Mouse (Mus musculus) splenic B cell, adult 2 months (primary cell): ENCODE data around the gene B3galt4.

Experiments used
- DNase-seq: peaks from one replicate; pipeline ENCODE4 v3.0.0-alpha.2; 2011; ENCODE audit warnings: low read depth, low spot score
- H3K27me3 ChIP-seq: 2 replicates; pipeline ENCODE4 v1.6.1; 2012; ENCODE audit warnings: mild to moderate bottlenecking, low read length, moderate library complexity, mixed read lengths; ENCODE audit not compliant: control insufficient read depth, poor library complexity, insufficient read depth, severe bottlenecking
- H3K36me3 ChIP-seq: 2 replicates; pipeline ENCODE4 v1.6.1; 2012; ENCODE audit warnings: mild to moderate bottlenecking, low read length, moderate library complexity, mixed read lengths; ENCODE audit not compliant: control insufficient read depth, poor library complexity, insufficient read depth, severe bottlenecking

B3galt4 gene

GRCm38 (mm10) chr17:33978631-33979031 lies 27.3 kb upstream of the B3galt4 start:
- H3K27me3 ChIP-seq, result no peaks in the 10 kb centered on the region
- peak; percentile 98 for DNase-seq
- H3K36me3 ChIP-seq, result peaks cover 5% of the 10 kb centered on the region; the same call in 1 of the 2 replicates

GRCm38 (mm10) chr17:33977861-33978557 lies 26.7 kb upstream of the B3galt4 start:
- no peak for DNase-seq
- Histone ChIP-seq H3K36me3 (peaks cover 5% of the 10 kb centered on the region; the same call in 1 of the 2 replicates), H3K27me3 (no peaks in the 10 kb centered on the region)

GRCm38 (mm10) chr17:33973572-33973971 lies 22.3 kb upstream of the B3galt4 start:
- Histone ChIP-seq H3K27me3 (no peaks in the 10 kb centered on the region), H3K36me3 (peaks cover 5% of the 10 kb centered on the region; the same call in 1 of the 2 replicates)
- DNase-seq, result no peak

- Histone ChIP-seq H3K27me3 (no peaks in the 10 kb centered on the region), H3K36me3 (peaks cover 5% of the 10 kb centered on the region; the same call in 1 of the 2 replicates)
- no peak for DNase-seq
Measured at GRCm38 (mm10) chr17:33972691-33973090, 21.4 kb upstream of the B3galt4 start.

GRCm38 (mm10) chr17:33969394-33969793 lies 18.1 kb upstream of the B3galt4 start:
- peak; percentile 57 for DNase-seq
- Histone ChIP-seq H3K36me3 (peaks cover 2% of the 10 kb centered on the region; the same call in 1 of the 2 replicates), H3K27me3 (no peaks in the 10 kb centered on the region)

- DNase-seq, result peak; percentile 88
- no peaks in the 10 kb centered on the region; the same call in 1 of the 2 replicates for H3K36me3 ChIP-seq
- H3K27me3 ChIP-seq, result no peaks in the 10 kb centered on the region
Measured at GRCm38 (mm10) chr17:33968927-33969326, 17.6 kb upstream of the B3galt4 start.

- Histone ChIP-seq H3K27me3 (no peaks in the 10 kb centered on the region), H3K36me3 (no peaks in the 10 kb centered on the region)
- DNase-seq, result peak; percentile 92
Measured at GRCm38 (mm10) chr17:33968489-33968888, 17.2 kb upstream of the B3galt4 start.

GRCm38 (mm10) chr17:33965846-33966550 lies 14.7 kb upstream of the B3galt4 start:
- H3K36me3 ChIP-seq, result peaks cover 2% of the 10 kb centered on the region
- no peak for DNase-seq
- no peaks in the 10 kb centered on the region for H3K27me3 ChIP-seq

GRCm38 (mm10) chr17:33965082-33965845 lies 14.0 kb upstream of the B3galt4 start:
- H3K27me3 ChIP-seq, result no peaks in the 10 kb centered on the region
- H3K36me3 ChIP-seq, result peaks cover 4% of the 10 kb centered on the region
- DNase-seq, result no peak

GRCm38 (mm10) chr17:33962876-33963275 lies 11.6 kb upstream of the B3galt4 start:
- Histone ChIP-seq H3K36me3 (peaks cover 13% of the 10 kb centered on the region), H3K27me3 (no peaks in the 10 kb centered on the region)
- no peak for DNase-seq

GRCm38 (mm10) chr17:33959948-33960347 lies 8.7 kb upstream of the B3galt4 start:
- H3K36me3 ChIP-seq, result peaks cover 14% of the 10 kb centered on the region
- no peak for DNase-seq

GRCm38 (mm10) chr17:33959135-33959534 lies 7.8 kb upstream of the B3galt4 start:
- Histone ChIP-seq H3K36me3 (peaks cover 14% of the 10 kb centered on the region), H3K27me3 (no peaks in the 10 kb centered on the region)
- DNase-seq, result no peak

More at GRCm38 (mm10) chr17:33959948-33960347, 8.7 kb upstream of the B3galt4 start:
- H3K27me3 ChIP-seq, result no peaks in the 10 kb centered on the region

- Histone ChIP-seq H3K36me3 (peaks cover 16% of the 10 kb centered on the region), H3K27me3 (no peaks in the 10 kb centered on the region)
- no peak for DNase-seq
Measured at GRCm38 (mm10) chr17:33958451-33958850, 7.2 kb upstream of the B3galt4 start.

GRCm38 (mm10) chr17:33957493-33957892 lies 6.2 kb upstream of the B3galt4 start:
- no peaks in the 10 kb centered on the region for H3K27me3 ChIP-seq
- H3K36me3 ChIP-seq, result peaks cover 14% of the 10 kb centered on the region
- DNase-seq, result no peak

GRCm38 (mm10) chr17:33956336-33956735 lies 5.0 kb upstream of the B3galt4 start:
- DNase-seq, result no peak
- peaks cover 15% of the 10 kb centered on the region for H3K36me3 ChIP-seq
- H3K27me3 ChIP-seq, result no peaks in the 10 kb centered on the region
